Mouse (Mus musculus) lung, postnatal 0 days (tissue): ENCODE results near the gene Syngr3. TPM values are rescaled to one million over a fixed set of nuclear protein-coding genes. Genes with fewer than 3 reads are reported as not detected.
"Not testable (repeated sequence)": the region's sequence is repeated elsewhere in the genome, so short reads cannot be mapped to it uniquely, and the experiment has no call there.

Experiments
- ATAC-seq: fragments of 200-750 bp; cut with Nextera tagmentation; 2 replicates; pipeline ENCODE4 v1.8.0; 2017; ENCODE audit warnings: moderate library complexity
- DNase-seq: peaks from one replicate; pipeline ENCODE4 v3.0.0-alpha.2; 2016; ENCODE audit warnings: low spot score
- H3K27ac ChIP-seq: fragments of 300-500 bp; sonication (generic); 2 replicates; pipeline ENCODE4 v1.5.1; 2014; ENCODE audit warnings: antibody characterized with exemption, mild to moderate bottlenecking, low read length, mixed read lengths
- H3K27me3 ChIP-seq: fragments of 300-500 bp; sonication (generic); replicated peaks from 2 replicates; pipeline ENCODE4 v1.6.1; 2014; ENCODE audit warnings: low read length, mixed read lengths; ENCODE audit not compliant: insufficient read depth
- H3K36me3 ChIP-seq: fragments of 300-500 bp; sonication (generic); 2 replicates; pipeline ENCODE4 v1.6.1; 2014; ENCODE audit warnings: low read length, mixed read lengths; ENCODE audit not compliant: insufficient read depth
- H3K4me1 ChIP-seq: fragments of 300-500 bp; sonication (generic); 2 replicates; pipeline ENCODE4 v1.6.1; 2014; ENCODE audit warnings: antibody characterized with exemption, low read depth, low read length, mixed read lengths; ENCODE audit not compliant: insufficient read depth
- H3K4me2 ChIP-seq: fragments of 300-500 bp; sonication (generic); replicated peaks from 2 replicates; pipeline ENCODE4 v1.6.1; 2014; ENCODE audit warnings: low read depth, mild to moderate bottlenecking, low read length, moderate library complexity, mixed read lengths
- H3K4me3 ChIP-seq: fragments of 300-500 bp; sonication (generic); 2 replicates; pipeline ENCODE4 v1.5.1; 2014; ENCODE audit warnings: low read depth, low read length
- H3K9ac ChIP-seq: fragments of 300-500 bp; sonication (generic); replicated peaks from 2 replicates; pipeline ENCODE4 v1.6.1; 2014; ENCODE audit warnings: low read depth, mild to moderate bottlenecking
- H3K9me3 ChIP-seq: fragments of 300-500 bp; sonication (generic); 2 replicates; pipeline ENCODE4 v1.6.1; 2016; ENCODE audit warnings: low read length, mixed read lengths
- CTCF ChIP-seq: IDR thresholded peaks from 2 replicates; pipeline ENCODE4 v1.5.1; 2016; ENCODE audit warnings: antibody characterized with exemption, mild to moderate bottlenecking
- EP300 ChIP-seq: IDR thresholded peaks from 2 replicates; pipeline ENCODE4 v1.6.1; 2016; ENCODE audit warnings: antibody characterized with exemption, mild to moderate bottlenecking, control low read depth
- WGBS: fragments of 180-500 bp; shearing (Covaris S2); extraction: QIAGEN DNeasy Blood & Tissue Kit; methylation state at CpG from one replicate; pipeline ENCODE4 v1.1.7; 2014; 5-methylcytosine and 5-hydroxymethylcytosine counted together
- polyA plus RNA-seq: library from polyadenylated mRNA; unstranded; fragments of >200 nt; fragmentation: Nextera tagmentation; extraction: Ambion mirVana; gene quantifications from 2 replicates; pipeline ENCODE4 v1.2.1, GENCODE M21; 2015

Gene Syngr3
- polyA plus RNA-seq, 1 experiment from 2014 or later, result 0.19 TPM

- Histone ChIP-seq H3K4me2 (peak overlapping the region; percentile 80; the same call in 1 of the 2 replicates), H3K27me3 (no peaks in the 10 kb centered on the region), H3K4me3 (no peak overlapping the region), H3K36me3 (no peaks in the 10 kb centered on the region), H3K9ac (no peak overlapping the region), H3K4me1 (peaks cover 17% of the 10 kb centered on the region; the same call in 1 of the 2 replicates), H3K27ac (no peak overlapping the region), H3K9me3 (no peaks in the 10 kb centered on the region)
- TF ChIP-seq EP300 (no peak), CTCF (no peak)
- no peak for DNase-seq
- WGBS, result 54% methylated on average over 5 of the region's 5 CpGs
- ATAC-seq, result no peak
Observed at GRCm38 (mm10) chr17:24671346-24671745, 18.4 kb downstream of the Syngr3 start.

DNA sequence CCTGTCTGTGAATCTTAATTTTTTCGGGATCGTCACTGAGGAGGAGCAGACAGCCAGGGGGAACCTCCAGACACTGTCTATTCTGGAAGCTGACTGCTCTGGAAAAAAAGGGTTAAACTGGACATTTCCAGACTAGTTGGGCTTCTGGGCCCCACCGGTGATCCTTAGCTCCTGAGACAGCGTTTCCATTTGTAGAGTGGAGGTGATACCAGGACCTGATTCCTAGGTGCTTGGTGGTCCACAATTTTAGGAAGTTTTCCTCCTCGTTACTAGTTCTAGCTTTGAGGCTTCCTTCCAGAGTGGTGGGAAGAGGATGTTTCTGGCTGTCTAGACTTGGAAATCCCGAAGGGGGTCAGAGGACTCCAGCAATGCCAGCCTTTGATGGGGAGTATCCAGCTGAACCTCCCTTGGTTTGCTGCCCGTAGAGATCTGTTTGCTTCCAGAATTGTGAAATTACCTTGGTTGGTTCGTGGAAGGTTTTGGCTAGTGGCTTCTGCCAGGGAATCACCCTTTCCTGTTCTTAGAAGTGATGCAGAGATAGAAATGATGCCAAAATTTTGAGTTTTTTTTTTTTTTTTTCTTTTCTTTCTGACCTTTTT is 19.4 kb downstream of the Syngr3 start:
- H3K9me3 ChIP-seq, result no peaks in the 10 kb centered on the region
- WGBS, result 1% methylated on average over 8 of the region's 8 CpGs
- H3K4me1 ChIP-seq, result peaks cover 17% of the 10 kb centered on the region; the same call in 1 of the 2 replicates
- TF ChIP-seq EP300 (no peak), CTCF (no peak)
- no peak for DNase-seq
- peak overlapping the region; percentile 80 for H3K4me2 ChIP-seq
- H3K36me3 ChIP-seq, result no peaks in the 10 kb centered on the region
- H3K27me3 ChIP-seq, result no peaks in the 10 kb centered on the region
- H3K4me3 ChIP-seq, result peak overlapping the region; percentile 78
- no peak for ATAC-seq
- H3K27ac ChIP-seq, result peak overlapping the region; percentile 73
- H3K9ac ChIP-seq, result peak overlapping the region; percentile 87

DNA sequence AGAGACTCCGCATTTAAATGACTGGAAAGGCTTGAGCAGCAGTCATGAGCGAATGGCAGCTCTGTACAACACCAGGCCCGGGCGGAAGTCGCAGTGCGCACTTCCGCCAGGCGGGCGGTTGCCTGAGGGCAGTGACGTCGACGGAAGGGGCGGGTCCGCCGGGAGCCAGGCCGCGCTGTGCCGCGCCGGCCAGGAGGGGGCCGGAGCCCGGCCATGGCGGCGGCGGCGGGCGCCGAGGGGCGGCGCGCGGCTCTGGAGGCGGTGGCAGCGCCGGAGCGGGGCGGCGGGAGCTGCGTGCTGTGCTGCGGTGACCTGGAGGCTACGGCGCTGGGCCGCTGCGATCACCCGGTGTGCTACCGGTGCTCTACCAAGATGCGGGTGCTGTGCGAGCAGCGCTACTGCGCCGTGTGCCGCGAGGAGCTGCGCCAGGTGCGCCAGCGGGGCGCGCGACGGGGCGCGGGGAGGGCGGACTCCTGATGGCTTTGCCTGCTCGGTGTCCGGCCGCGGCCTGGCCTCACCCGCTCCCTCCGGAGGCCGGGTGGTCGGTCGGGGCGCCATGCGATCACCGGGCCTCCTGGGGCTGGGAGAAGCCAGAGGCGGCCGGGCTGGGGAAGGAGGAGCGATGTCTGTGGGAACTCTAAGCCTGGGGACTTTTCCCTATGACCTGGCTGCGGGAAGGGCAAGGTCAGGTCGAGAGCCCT is 20.1 kb downstream of the Syngr3 start, which contains the start of gene Zfp598:
Gene Zfp598 (plus strand): TSS at position 143 of the 701 bp plus-strand sequence.
- Histone ChIP-seq H3K27me3 (no peaks in the 10 kb centered on the region), H3K4me3 (peak within 1 kb of the TSS; percentile 78), H3K9ac (peak within 1 kb of the TSS; percentile 87), H3K4me1 (peaks cover 17% of the 10 kb centered on the region; the same call in 1 of the 2 replicates), H3K4me2 (peak within 1 kb of the TSS; percentile 80), H3K36me3 (no peaks in the 10 kb centered on the region), H3K9me3 (no peaks in the 10 kb centered on the region), H3K27ac (peak within 1 kb of the TSS; percentile 73)
- TF ChIP-seq EP300, result no peak
- peak; percentile 40 for TF ChIP-seq CTCF
- WGBS, result 3% methylated on average over 71 of the region's 80 CpGs
- ATAC-seq (peak; percentile 98), DNase-seq (peak; percentile 97)

- Histone ChIP-seq H3K4me1 (peaks cover 17% of the 10 kb centered on the region; the same call in 1 of the 2 replicates), H3K9ac (0 out of 2 replicates have a peak overlapping the region, but pooled peaks have one; percentile 8), H3K27ac (peak overlapping the region; percentile 64), H3K4me2 (peak overlapping the region; percentile 80), H3K4me3 (peak overlapping the region; percentile 78)
- not testable (repeated sequence) for H3K9me3 ChIP-seq, H3K36me3 ChIP-seq, ATAC-seq, DNase-seq, H3K27me3 ChIP-seq
- WGBS, result 7% methylated on average over 15 of the region's 15 CpGs
Observed at GRCm38 (mm10) chr17:24669214-24669544, 20.6 kb downstream of the Syngr3 start.

DNA sequence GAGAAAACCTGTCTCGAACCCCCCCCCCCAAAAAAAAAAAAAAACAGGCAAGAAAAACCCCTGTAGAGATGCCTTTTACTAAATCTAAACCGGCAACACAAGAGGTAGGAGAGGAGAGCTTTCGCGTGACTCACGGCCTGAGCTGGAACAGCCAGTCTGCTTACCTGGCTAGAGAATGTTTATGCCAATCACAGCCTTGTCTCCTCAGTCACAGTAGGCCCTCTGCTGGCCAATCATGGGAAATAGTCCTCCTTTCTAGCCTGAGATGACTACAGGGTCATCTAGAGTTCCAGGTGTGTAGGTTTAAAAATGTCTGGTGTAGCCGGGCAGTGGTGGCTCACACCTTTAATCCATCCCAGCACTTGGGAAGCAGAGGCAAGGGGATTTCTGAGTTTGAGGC is 22.3 kb downstream of the Syngr3 start:
- peak; percentile 88 for TF ChIP-seq CTCF
- no peak for TF ChIP-seq EP300
- Histone ChIP-seq H3K9me3 (no peaks in the 10 kb centered on the region), H3K4me1 (peaks cover 17% of the 10 kb centered on the region; the same call in 1 of the 2 replicates), H3K4me3 (no peak overlapping the region), H3K9ac (no peak overlapping the region), H3K4me2 (no peak overlapping the region), H3K36me3 (no peaks in the 10 kb centered on the region), H3K27me3 (no peaks in the 10 kb centered on the region), H3K27ac (no peak overlapping the region)
- ATAC-seq (peak; percentile 39), DNase-seq (peak; percentile 93)
- 23% methylated on average over 6 of the region's 6 CpGs for WGBS

GRCm38 (mm10) chr17:24667011-24667410 is 22.7 kb downstream of the Syngr3 start:
- H3K27me3 ChIP-seq, H3K4me3 ChIP-seq, H3K4me2 ChIP-seq, ATAC-seq, H3K9me3 ChIP-seq, H3K36me3 ChIP-seq, H3K27ac ChIP-seq, H3K9ac ChIP-seq, DNase-seq: not testable (repeated sequence)
- 66% methylated on average over 7 of the region's 7 CpGs for WGBS
- H3K4me1 ChIP-seq, result peaks cover 17% of the 10 kb centered on the region; the same call in 1 of the 2 replicates
